Mouse (Mus musculus) kidney, embryonic 16.5 days (tissue): Measurements from ENCODE around the gene Epha2. TPM values are rescaled to one million over a fixed set of nuclear protein-coding genes. Genes with fewer than 3 reads are reported as not detected.

ENCODE experiments used
- ATAC-seq: fragments of 200-750 bp; cut with Nextera tagmentation; 2 replicates; pipeline ENCODE4 v1.8.0; 2017; ENCODE audit warnings: moderate TSS enrichment; ENCODE audit not compliant: low FRiP score, low TSS enrichment
- H3K27ac ChIP-seq: fragments of 300-500 bp; sonication (generic); 2 replicates; pipeline ENCODE4 v1.5.1; 2014; ENCODE audit warnings: low read length
- H3K27me3 ChIP-seq: fragments of 300-500 bp; sonication (generic); 2 replicates; pipeline ENCODE4 v1.6.1; 2014; ENCODE audit warnings: low read length, control low read depth, mixed read lengths; ENCODE audit not compliant: insufficient read depth
- H3K36me3 ChIP-seq: fragments of 300-500 bp; sonication (generic); 2 replicates; pipeline ENCODE4 v1.6.1; 2014; ENCODE audit warnings: low read length, control low read depth, mixed read lengths; ENCODE audit not compliant: insufficient read depth
- H3K4me1 ChIP-seq: fragments of 300-500 bp; sonication (generic); 2 replicates; pipeline ENCODE4 v1.6.1; 2014; ENCODE audit warnings: low read length, control low read depth, mixed read lengths; ENCODE audit not compliant: insufficient read depth
- H3K4me2 ChIP-seq: fragments of 300-500 bp; sonication (generic); replicated peaks from 2 replicates; pipeline ENCODE4 v1.6.1; 2014; ENCODE audit warnings: low read depth, low read length
- H3K4me3 ChIP-seq: fragments of 300-500 bp; sonication (generic); 2 replicates; pipeline ENCODE4 v1.5.1; 2014; ENCODE audit warnings: mild to moderate bottlenecking, low read length
- H3K9ac ChIP-seq: fragments of 300-500 bp; sonication (generic); replicated peaks from 2 replicates; pipeline ENCODE4 v1.6.1; 2014; ENCODE audit warnings: low read length
- H3K9me3 ChIP-seq: fragments of 300-500 bp; sonication (generic); 2 replicates; pipeline ENCODE4 v1.6.1; 2016; ENCODE audit warnings: low read length, control low read depth
- WGBS: fragments of 180-500 bp; shearing (Covaris S2); extraction: QIAGEN DNeasy Blood & Tissue Kit; methylation state at CpG from one replicate; pipeline ENCODE4 v1.1.7; 2014; 5-methylcytosine and 5-hydroxymethylcytosine counted together
- polyA plus RNA-seq: library from polyadenylated mRNA; unstranded; fragments of >200 nt; fragmentation: Nextera tagmentation; extraction: Ambion mirVana; gene quantifications from 2 replicates; pipeline ENCODE4 v1.2.1, GENCODE M21; 2015

Epha2 gene
- polyA plus RNA-seq, 1 experiment from 2014 or later: 8.6 TPM

- no peaks in the 10 kb centered on the region for H3K9me3 ChIP-seq
- H3K27me3 ChIP-seq: no peaks in the 10 kb centered on the region
- no peak for ATAC-seq
- H3K4me2 ChIP-seq: no peak overlapping the region
- no peak overlapping the region for H3K4me3 ChIP-seq
- no peak overlapping the region for H3K9ac ChIP-seq
- peak overlapping the region; percentile 93; the same call in 1 of the 2 replicates for H3K27ac ChIP-seq
- WGBS: 79% methylated on average over 8 of the region's 8 CpGs
- peaks cover 56% of the 10 kb centered on the region for H3K4me1 ChIP-seq
- no peaks in the 10 kb centered on the region for H3K36me3 ChIP-seq
These were observed 23.9 kb upstream of the Epha2 start for GRCm38 (mm10) chr4:141277157-141277556.

GRCm38 (mm10) chr4:141278154-141278553 lies 22.9 kb upstream of the Epha2 start:
- Histone ChIP-seq H3K4me1 (peaks cover 61% of the 10 kb centered on the region), H3K27ac (peak overlapping the region; percentile 93), H3K27me3 (no peaks in the 10 kb centered on the region), H3K36me3 (no peaks in the 10 kb centered on the region), H3K9me3 (no peaks in the 10 kb centered on the region), H3K4me3 (no peak overlapping the region), H3K4me2 (peak overlapping the region; percentile 22), H3K9ac (peak overlapping the region; percentile 33)
- 14% methylated on average over 7 of the region's 7 CpGs for WGBS
- ATAC-seq: peak; percentile 53

DNA sequence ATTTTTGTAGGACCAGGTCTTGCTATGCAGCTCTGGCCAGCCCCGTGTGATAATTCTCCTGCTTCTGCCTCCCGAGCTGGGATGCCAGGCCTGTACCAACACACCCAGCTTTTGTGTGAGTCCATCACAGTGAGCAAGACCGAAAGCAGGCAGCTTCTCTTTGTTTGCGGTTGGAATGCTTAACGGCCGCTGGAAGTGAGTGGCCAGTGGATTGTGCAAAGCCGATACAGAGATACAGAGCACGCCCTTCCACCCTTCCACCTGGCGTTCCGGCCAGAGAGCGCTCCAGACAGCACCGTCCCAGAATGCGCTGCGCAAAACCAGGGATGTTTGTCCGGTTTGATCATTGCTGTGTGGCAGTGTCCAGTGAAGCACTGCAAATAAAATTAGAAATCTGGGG lies 21.7 kb upstream of the Epha2 start:
- peak overlapping the region; percentile 17; the same call in 1 of the 2 replicates for H3K4me2 ChIP-seq
- H3K4me1 ChIP-seq: peaks cover 70% of the 10 kb centered on the region

DNA sequence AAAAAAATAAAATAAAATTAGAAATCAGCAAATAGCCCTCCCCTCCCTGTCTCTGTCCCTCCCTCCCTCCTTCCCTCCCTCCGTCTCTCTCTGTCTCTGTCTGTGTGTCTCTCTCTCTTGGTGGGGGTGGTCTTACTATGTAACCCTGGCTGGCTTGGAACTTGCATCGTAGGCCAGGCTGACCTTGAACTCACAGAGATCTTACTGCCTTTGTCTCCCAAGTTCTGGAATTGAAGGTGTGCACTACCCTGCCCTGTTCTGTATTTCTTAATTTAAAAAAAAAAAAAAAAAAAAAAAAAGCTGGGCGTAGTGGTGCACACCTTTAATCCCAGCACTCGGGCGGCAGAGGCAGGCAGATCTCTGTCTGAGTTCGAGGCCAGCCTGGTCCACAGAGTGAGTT lies 21.3 kb upstream of the Epha2 start:
- 96% methylated on average over 6 of the region's 6 CpGs for WGBS
- H3K9ac ChIP-seq: no peak overlapping the region
- no peaks in the 10 kb centered on the region for H3K27me3 ChIP-seq
- no peak for ATAC-seq
- no peak overlapping the region for H3K4me2 ChIP-seq
- H3K4me3 ChIP-seq: no peak overlapping the region
- peak overlapping the region; percentile 93 for H3K27ac ChIP-seq
- peaks cover 65% of the 10 kb centered on the region for H3K4me1 ChIP-seq
- H3K36me3 ChIP-seq: no peaks in the 10 kb centered on the region
- no peaks in the 10 kb centered on the region for H3K9me3 ChIP-seq

More for the DNA sequence above, 21.7 kb upstream of the Epha2 start:
- H3K4me3 ChIP-seq: no peak overlapping the region
- ATAC-seq: peak; percentile 7; the same call in 1 of the 2 replicates
- 42% methylated on average over 15 of the region's 15 CpGs for WGBS
- H3K27me3 ChIP-seq: no peaks in the 10 kb centered on the region
- no peaks in the 10 kb centered on the region for H3K36me3 ChIP-seq
- peak overlapping the region; percentile 20; the same call in 1 of the 2 replicates for H3K9ac ChIP-seq
- H3K9me3 ChIP-seq: no peaks in the 10 kb centered on the region
- H3K27ac ChIP-seq: peak overlapping the region; percentile 93

DNA sequence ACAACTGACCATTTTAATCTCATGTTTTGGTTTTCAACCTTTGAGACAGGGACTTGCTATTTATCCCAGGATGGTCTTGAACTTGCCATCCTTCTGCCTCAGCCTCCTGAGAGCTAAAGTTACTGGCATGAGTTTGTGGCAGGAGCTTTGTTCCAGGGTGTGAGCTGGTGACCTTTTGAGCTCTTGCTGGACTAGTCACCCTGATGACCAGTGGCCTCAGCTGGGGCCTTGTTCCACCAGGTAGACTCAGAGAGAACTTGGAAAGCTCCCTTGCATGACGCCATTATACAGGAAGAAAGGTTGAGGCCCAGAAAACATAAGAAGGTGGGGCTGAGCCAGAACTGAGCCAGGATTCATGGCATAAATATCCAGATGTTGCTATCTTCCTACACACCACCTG lies 20.6 kb upstream of the Epha2 start:
- Histone ChIP-seq H3K4me1 (peaks cover 60% of the 10 kb centered on the region), H3K27ac (no peak overlapping the region), H3K4me3 (no peak overlapping the region), H3K9me3 (no peaks in the 10 kb centered on the region), H3K27me3 (no peaks in the 10 kb centered on the region), H3K4me2 (no peak overlapping the region), H3K9ac (no peak overlapping the region), H3K36me3 (no peaks in the 10 kb centered on the region)
- 94% methylated on average over 1 of the region's 1 CpGs for WGBS
- ATAC-seq: no peak

GRCm38 (mm10) chr4:141281153-141281552 lies 19.9 kb upstream of the Epha2 start:
- Histone ChIP-seq H3K9me3 (no peaks in the 10 kb centered on the region), H3K4me1 (peaks cover 60% of the 10 kb centered on the region), H3K36me3 (no peaks in the 10 kb centered on the region), H3K27me3 (no peaks in the 10 kb centered on the region), H3K27ac (peak overlapping the region; percentile 44; the same call in 1 of the 2 replicates), H3K4me2 (no peak overlapping the region), H3K9ac (no peak overlapping the region), H3K4me3 (no peak overlapping the region)
- 14% methylated on average over 6 of the region's 6 CpGs for WGBS
- ATAC-seq: peak; percentile 50; the same call in 1 of the 2 replicates

DNA sequence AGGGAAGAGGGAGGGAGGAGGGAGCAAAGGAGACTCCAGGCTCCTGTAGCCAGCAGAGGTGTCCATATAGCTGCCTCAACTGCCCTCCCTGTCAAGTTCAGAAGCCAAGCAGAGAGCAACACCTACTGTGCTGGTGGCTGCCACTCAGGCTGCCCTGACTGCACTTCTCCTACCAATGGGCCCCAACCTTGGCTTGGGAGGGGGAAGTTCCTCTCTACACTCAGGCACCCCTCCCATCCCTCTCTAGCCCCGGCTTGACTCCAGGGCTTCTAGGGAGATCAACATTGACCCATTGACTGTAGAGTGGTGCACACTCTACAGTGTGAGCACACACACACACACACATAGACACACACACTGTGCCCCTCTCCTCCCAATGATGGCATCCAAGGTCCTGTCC lies 19.5 kb upstream of the Epha2 start:
- Histone ChIP-seq H3K9ac (no peak overlapping the region), H3K36me3 (no peaks in the 10 kb centered on the region), H3K27ac (peak overlapping the region; percentile 44; the same call in 1 of the 2 replicates), H3K27me3 (no peaks in the 10 kb centered on the region), H3K4me1 (peaks cover 63% of the 10 kb centered on the region), H3K9me3 (no peaks in the 10 kb centered on the region), H3K4me2 (no peak overlapping the region), H3K4me3 (no peak overlapping the region)
- ATAC-seq: peak; percentile 18; the same call in 1 of the 2 replicates
- 7% methylated on average over 1 of the region's 1 CpGs for WGBS

DNA sequence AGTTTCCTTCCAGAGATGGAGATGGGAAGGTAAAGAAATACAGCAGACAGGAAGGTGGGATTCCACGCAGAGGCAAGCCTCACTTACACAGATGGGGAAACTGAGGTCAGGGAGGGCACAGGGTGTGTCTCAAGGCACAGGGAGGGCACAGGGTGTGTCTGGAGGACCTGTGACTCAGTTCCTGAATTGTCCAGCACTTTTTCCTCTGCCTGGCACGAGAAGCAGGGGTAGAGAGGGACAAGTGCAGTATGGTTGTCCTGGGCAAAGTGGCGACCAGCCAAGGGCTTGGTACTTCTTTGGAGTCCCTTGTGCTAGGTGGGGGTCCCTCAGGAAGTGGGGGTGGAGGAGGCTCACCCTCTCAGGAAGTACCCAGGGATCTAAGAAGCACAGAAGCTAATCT lies 19.0 kb upstream of the Epha2 start:
- Histone ChIP-seq H3K4me1 (peaks cover 65% of the 10 kb centered on the region), H3K4me2 (no peak overlapping the region), H3K27me3 (no peaks in the 10 kb centered on the region), H3K4me3 (no peak overlapping the region), H3K9ac (no peak overlapping the region), H3K27ac (no peak overlapping the region), H3K9me3 (no peaks in the 10 kb centered on the region), H3K36me3 (no peaks in the 10 kb centered on the region)
- 52% methylated on average over 3 of the region's 3 CpGs for WGBS
- no peak for ATAC-seq

GRCm38 (mm10) chr4:141282623-141283022 lies 18.4 kb upstream of the Epha2 start:
- Histone ChIP-seq H3K27ac (no peak overlapping the region), H3K9ac (no peak overlapping the region), H3K4me3 (no peak overlapping the region), H3K4me2 (no peak overlapping the region), H3K9me3 (no peaks in the 10 kb centered on the region), H3K27me3 (no peaks in the 10 kb centered on the region), H3K4me1 (peaks cover 65% of the 10 kb centered on the region), H3K36me3 (no peaks in the 10 kb centered on the region)
- no peak for ATAC-seq
- WGBS: 53% methylated on average over 5 of the region's 5 CpGs

DNA sequence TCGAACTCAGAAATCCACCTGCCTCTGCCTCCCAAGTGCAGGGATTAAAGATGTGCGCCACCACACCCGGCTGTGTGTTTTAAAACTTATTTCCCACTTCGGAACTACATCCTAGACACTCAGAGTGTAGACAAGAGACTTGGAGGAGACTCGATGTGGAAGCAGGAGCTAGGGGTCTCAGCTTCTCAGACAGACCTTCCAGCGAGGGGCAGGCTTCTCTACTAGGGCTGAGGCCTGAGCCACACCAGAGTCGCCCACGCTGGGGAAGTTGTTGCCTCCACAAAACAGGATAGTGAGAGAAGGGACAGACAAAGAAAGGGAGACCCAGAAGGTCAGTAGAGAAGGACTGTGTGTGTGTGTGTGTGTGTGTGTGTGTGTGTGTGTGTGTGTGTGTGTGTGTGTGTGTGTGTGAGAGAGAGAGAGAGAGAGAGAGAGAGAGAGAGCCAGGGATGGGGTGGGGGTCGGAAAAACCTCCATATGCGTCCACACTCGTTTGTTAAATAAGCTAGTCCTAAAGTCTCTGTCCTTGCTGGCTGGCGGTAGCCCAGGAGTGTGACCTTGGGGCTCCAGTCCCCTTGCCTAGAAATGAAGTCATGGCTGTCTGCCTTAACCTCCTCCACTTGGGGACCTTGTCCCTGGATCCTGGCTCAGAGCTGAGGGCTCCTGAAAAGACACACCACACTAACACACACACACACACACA lies 17.7 kb upstream of the Epha2 start:
- H3K4me1 ChIP-seq: peaks cover 65% of the 10 kb centered on the region
- peaks cover 4% of the 10 kb centered on the region; the same call in 1 of the 2 replicates for H3K27me3 ChIP-seq
- no peak overlapping the region for H3K4me3 ChIP-seq
- H3K27ac ChIP-seq: no peak overlapping the region
- H3K36me3 ChIP-seq: no peaks in the 10 kb centered on the region
- H3K4me2 ChIP-seq: no peak overlapping the region
- WGBS: 64% methylated on average over 12 of the region's 12 CpGs
- H3K9ac ChIP-seq: no peak overlapping the region
- no peak for ATAC-seq
- no peaks in the 10 kb centered on the region for H3K9me3 ChIP-seq
